Mouse (Mus musculus): ENCODE results near the gene Rnf182.

- no peak for TF ChIP-seq CTCF (IDR thresholded peaks at IDR 0.05; ENCODE audit: low read depth)
- no peak for TF ChIP-seq EP300 (IDR thresholded peaks at IDR 0.05; ENCODE audit: low read depth)
Measured at GRCm38 (mm10) chr13:43644991-43645390, 29.5 kb downstream of the Rnf182 start.
